Mouse (Mus musculus) liver (tissue): ENCODE measurements around the gene Aldh16a1.
"Not testable (repeated sequence)": the region's sequence is repeated elsewhere in the genome, so short reads cannot be mapped to it uniquely, and the experiment has no call there.

Source experiments
- DNase-seq: peaks from one replicate; pipeline ENCODE4 v3.0.0-alpha.2; 2020; ENCODE audit warnings: mixed read lengths

Aldh16a1 gene

GRCm38 (mm10) chr7:45178550-45178949, 24.2 kb upstream of the Aldh16a1 start:
- DNase-seq, result peak; percentile 38

- DNase-seq, result no peak
These were observed 22.0 kb upstream of the Aldh16a1 start for GRCm38 (mm10) chr7:45176356-45176755.

- no peak for DNase-seq
These were observed 21.5 kb upstream of the Aldh16a1 start for GRCm38 (mm10) chr7:45175929-45176328.

GRCm38 (mm10) chr7:45175398-45175797, 21.0 kb upstream of the Aldh16a1 start:
- DNase-seq, result no peak

GRCm38 (mm10) chr7:45174567-45175280, 20.3 kb upstream of the Aldh16a1 start:
- no peak for DNase-seq

GRCm38 (mm10) chr7:45173772-45174171, 19.4 kb upstream of the Aldh16a1 start:
- not testable (repeated sequence) for DNase-seq

GRCm38 (mm10) chr7:45172974-45173373, 18.6 kb upstream of the Aldh16a1 start:
- DNase-seq, result peak; percentile 34

- DNase-seq, result no peak
These were observed 15.1 kb upstream of the Aldh16a1 start for GRCm38 (mm10) chr7:45169495-45169894.

GRCm38 (mm10) chr7:45168656-45169055, 14.3 kb upstream of the Aldh16a1 start:
- no peak for DNase-seq

- no peak for DNase-seq
These were observed 13.5 kb upstream of the Aldh16a1 start for GRCm38 (mm10) chr7:45167761-45168445.

GRCm38 (mm10) chr7:45166950-45167401, 12.6 kb upstream of the Aldh16a1 start:
- DNase-seq, result no peak

- no peak for DNase-seq
These were observed 11.3 kb upstream of the Aldh16a1 start for GRCm38 (mm10) chr7:45165701-45166100.

GRCm38 (mm10) chr7:45164833-45165232, 10.4 kb upstream of the Aldh16a1 start:
- no peak for DNase-seq

- peak; percentile 62 for DNase-seq
These were observed 9.5 kb upstream of the Aldh16a1 start, which contains the start of gene Slc17a7 for GRCm38 (mm10) chr7:45163735-45164490. Slc17a7 (plus strand) TSS chr7:45163949.

GRCm38 (mm10) chr7:45162996-45163615, 8.7 kb upstream of the Aldh16a1 start:
- no peak for DNase-seq

- no peak for DNase-seq
These were observed 8.2 kb upstream of the Aldh16a1 start for GRCm38 (mm10) chr7:45162551-45162950.

GRCm38 (mm10) chr7:45161612-45162473, 7.5 kb upstream of the Aldh16a1 start:
- DNase-seq, result peak; percentile 84

GRCm38 (mm10) chr7:45160866-45161265, 6.5 kb upstream of the Aldh16a1 start:
- DNase-seq, result no peak

GRCm38 (mm10) chr7:45160316-45160800, 6.0 kb upstream of the Aldh16a1 start:
- DNase-seq, result no peak

GRCm38 (mm10) chr7:45158991-45159390, 4.6 kb upstream of the Aldh16a1 start:
- DNase-seq, result no peak

GRCm38 (mm10) chr7:45157459-45157858, 3.1 kb upstream of the Aldh16a1 start:
- no peak for DNase-seq

- no peak for DNase-seq
These were observed 1.8 kb upstream of the Aldh16a1 start for GRCm38 (mm10) chr7:45156206-45156605.
